Mouse (Mus musculus): Measurements from ENCODE around the gene Fes. TPM values are rescaled to one million over a fixed set of nuclear protein-coding genes. Genes with fewer than 3 reads are reported as not detected.

The Fes gene
- polyA plus RNA-seq, 1 experiment: 10.0 TPM

- WGBS: 33% methylated on average over 20 of the region's 20 CpGs
- no peak overlapping the region for H3K4me3 ChIP-seq (ENCODE audit: insufficient read depth, low read depth, low read length)
- H3K36me3 ChIP-seq (ENCODE audit: control insufficient read depth, insufficient read depth, low read length): no peaks in the 10 kb centered on the region
- TF ChIP-seq POLR2A (IDR thresholded peaks at IDR 0.05; ENCODE audit: low read depth, low read length) (no peak), CTCF (conservative IDR thresholded peaks at IDR 0.05; ENCODE audit: insufficient read depth, insufficient read length, low read depth, low read length) (no peak)
- H3K27ac ChIP-seq (ENCODE audit: insufficient read depth, low read depth, low read length): no peak overlapping the region
- no peaks in the 10 kb centered on the region for H3K27me3 ChIP-seq (replicated peaks; ENCODE audit: control insufficient read depth, insufficient read depth, low read length)
- H3K4me1 ChIP-seq (ENCODE audit: control insufficient read depth, insufficient read depth, low read length): no peaks in the 10 kb centered on the region
- DNase-seq: peak; percentile 20
Measured at GRCm38 (mm10) chr7:80422759-80423480, 35.2 kb upstream of the Fes start.

- no peak for DNase-seq
- Histone ChIP-seq H3K36me3 (ENCODE audit: control insufficient read depth, insufficient read depth, low read length) (no peaks in the 10 kb centered on the region), H3K27me3 (replicated peaks; ENCODE audit: control insufficient read depth, insufficient read depth, low read length) (no peaks in the 10 kb centered on the region), H3K4me1 (ENCODE audit: control insufficient read depth, insufficient read depth, low read length) (no peaks in the 10 kb centered on the region), H3K4me3 (ENCODE audit: insufficient read depth, low read depth, low read length) (no peak overlapping the region), H3K27ac (ENCODE audit: insufficient read depth, low read depth, low read length) (no peak overlapping the region)
- TF ChIP-seq CTCF (conservative IDR thresholded peaks at IDR 0.05; ENCODE audit: insufficient read depth, insufficient read length, low read depth, low read length) (no peak), POLR2A (IDR thresholded peaks at IDR 0.05; ENCODE audit: low read depth, low read length) (no peak)
- WGBS: 98% methylated on average over 6 of the region's 6 CpGs
Measured at GRCm38 (mm10) chr7:80421576-80421975, 33.8 kb upstream of the Fes start.

- DNase-seq: peak; percentile 69
- Histone ChIP-seq H3K4me3 (ENCODE audit: insufficient read depth, low read depth, low read length) (no peak overlapping the region), H3K4me1 (ENCODE audit: control insufficient read depth, insufficient read depth, low read length) (no peaks in the 10 kb centered on the region), H3K27ac (ENCODE audit: insufficient read depth, low read depth, low read length) (no peak overlapping the region), H3K36me3 (ENCODE audit: control insufficient read depth, insufficient read depth, low read length) (no peaks in the 10 kb centered on the region), H3K27me3 (replicated peaks; ENCODE audit: control insufficient read depth, insufficient read depth, low read length) (no peaks in the 10 kb centered on the region)
- no peak for TF ChIP-seq POLR2A (IDR thresholded peaks at IDR 0.05; ENCODE audit: low read depth, low read length)
- no peak for TF ChIP-seq CTCF (conservative IDR thresholded peaks at IDR 0.05; ENCODE audit: insufficient read depth, insufficient read length, low read depth, low read length)
- 74% methylated on average over 4 of the region's 4 CpGs for WGBS
Measured at GRCm38 (mm10) chr7:80420586-80420985, 32.8 kb upstream of the Fes start.

GRCm38 (mm10) chr7:80419278-80419677 lies 31.5 kb upstream of the Fes start:
- WGBS: 66% methylated on average over 3 of the region's 3 CpGs
- no peak overlapping the region for H3K4me3 ChIP-seq (ENCODE audit: insufficient read depth, low read depth, low read length)
- no peaks in the 10 kb centered on the region for H3K27me3 ChIP-seq (replicated peaks; ENCODE audit: control insufficient read depth, insufficient read depth, low read length)
- H3K27ac ChIP-seq (ENCODE audit: insufficient read depth, low read depth, low read length): no peak overlapping the region
- H3K36me3 ChIP-seq (ENCODE audit: control insufficient read depth, insufficient read depth, low read length): no peaks in the 10 kb centered on the region
- TF ChIP-seq POLR2A (IDR thresholded peaks at IDR 0.05; ENCODE audit: low read depth, low read length) (no peak), CTCF (conservative IDR thresholded peaks at IDR 0.05; ENCODE audit: insufficient read depth, insufficient read length, low read depth, low read length) (no peak)
- DNase-seq: no peak
- H3K4me1 ChIP-seq (ENCODE audit: control insufficient read depth, insufficient read depth, low read length): no peaks in the 10 kb centered on the region

GRCm38 (mm10) chr7:80418036-80418435 lies 30.3 kb upstream of the Fes start:
- no peak overlapping the region for H3K4me3 ChIP-seq (ENCODE audit: insufficient read depth, low read depth, low read length)
- H3K27me3 ChIP-seq (replicated peaks; ENCODE audit: control insufficient read depth, insufficient read depth, low read length): no peaks in the 10 kb centered on the region
- TF ChIP-seq POLR2A (IDR thresholded peaks at IDR 0.05; ENCODE audit: low read depth, low read length) (no peak), CTCF (conservative IDR thresholded peaks at IDR 0.05; ENCODE audit: insufficient read depth, insufficient read length, low read depth, low read length) (no peak)
- DNase-seq: no peak
- H3K36me3 ChIP-seq (ENCODE audit: control insufficient read depth, insufficient read depth, low read length): no peaks in the 10 kb centered on the region
- 83% methylated on average over 3 of the region's 3 CpGs for WGBS
- H3K27ac ChIP-seq (ENCODE audit: insufficient read depth, low read depth, low read length): no peak overlapping the region
- H3K4me1 ChIP-seq (ENCODE audit: control insufficient read depth, insufficient read depth, low read length): no peaks in the 10 kb centered on the region

GRCm38 (mm10) chr7:80417601-80418000 lies 29.9 kb upstream of the Fes start:
- H3K4me3 ChIP-seq (ENCODE audit: insufficient read depth, low read depth, low read length): no peak overlapping the region
- TF ChIP-seq POLR2A (IDR thresholded peaks at IDR 0.05; ENCODE audit: low read depth, low read length): no peak
- no peak for TF ChIP-seq CTCF (conservative IDR thresholded peaks at IDR 0.05; ENCODE audit: insufficient read depth, insufficient read length, low read depth, low read length)
- H3K4me1 ChIP-seq (ENCODE audit: control insufficient read depth, insufficient read depth, low read length): no peaks in the 10 kb centered on the region
- H3K36me3 ChIP-seq (ENCODE audit: control insufficient read depth, insufficient read depth, low read length): no peaks in the 10 kb centered on the region
- H3K27ac ChIP-seq (ENCODE audit: insufficient read depth, low read depth, low read length): no peak overlapping the region
- DNase-seq: no peak
- no peaks in the 10 kb centered on the region for H3K27me3 ChIP-seq (replicated peaks; ENCODE audit: control insufficient read depth, insufficient read depth, low read length)

GRCm38 (mm10) chr7:80416969-80417368 lies 29.2 kb upstream of the Fes start:
- no peaks in the 10 kb centered on the region for H3K36me3 ChIP-seq (ENCODE audit: control insufficient read depth, insufficient read depth, low read length)
- TF ChIP-seq POLR2A (IDR thresholded peaks at IDR 0.05; ENCODE audit: low read depth, low read length) (no peak), CTCF (conservative IDR thresholded peaks at IDR 0.05; ENCODE audit: insufficient read depth, insufficient read length, low read depth, low read length) (no peak)
- no peak overlapping the region for H3K4me3 ChIP-seq (ENCODE audit: insufficient read depth, low read depth, low read length)
- H3K4me1 ChIP-seq (ENCODE audit: control insufficient read depth, insufficient read depth, low read length): no peaks in the 10 kb centered on the region
- no peak overlapping the region for H3K27ac ChIP-seq (ENCODE audit: insufficient read depth, low read depth, low read length)
- no peak for DNase-seq
- no peaks in the 10 kb centered on the region for H3K27me3 ChIP-seq (replicated peaks; ENCODE audit: control insufficient read depth, insufficient read depth, low read length)
- 92% methylated on average over 7 of the region's 7 CpGs for WGBS

Measured in kidney, adult 2 months (tissue).